Mouse (Mus musculus) heart, adult 8-10 months (tissue): ENCODE results near the gene Pde10a. TPM values are rescaled to one million over a fixed set of nuclear protein-coding genes. Genes with fewer than 3 reads are reported as not detected.

ENCODE experiments used
- DNase-seq: peaks from one replicate; pipeline ENCODE4 v3.0.0; 2022; ENCODE audit warnings: low spot score
- total RNA-seq, 4 experiments: library from RNA; stranded (reverse); gene quantifications; 2 replicates each; pipeline ENCODE4 v1.2.4; 2022

Gene Pde10a
- 1 to 10 TPM; 1.8 to 3.6 (median 2.8) TPM for total RNA-seq

- no peak for DNase-seq
Measured at GRCm38 (mm10) chr17:8525225-8525721, at the start of gene Pde10a. Pde10a (plus strand) TSS chr17:8525372.

GRCm38 (mm10) chr17:8478554-8478953 lies 46.6 kb upstream of the Pde10a start:
- DNase-seq: no peak

GRCm38 (mm10) chr17:8479493-8480128 lies 45.6 kb upstream of the Pde10a start:
- DNase-seq: no peak

GRCm38 (mm10) chr17:8481797-8482196 lies 43.4 kb upstream of the Pde10a start:
- DNase-seq: no peak

GRCm38 (mm10) chr17:8482876-8483275 lies 42.3 kb upstream of the Pde10a start:
- DNase-seq: no peak

GRCm38 (mm10) chr17:8484246-8484645 lies 40.9 kb upstream of the Pde10a start:
- DNase-seq: no peak

GRCm38 (mm10) chr17:8485146-8485545 lies 40.0 kb upstream of the Pde10a start:
- no peak for DNase-seq

- peak; percentile 38 for DNase-seq
Measured at GRCm38 (mm10) chr17:8487824-8488223, 37.3 kb upstream of the Pde10a start.

- DNase-seq: no peak
Measured at GRCm38 (mm10) chr17:8490971-8491370, 34.2 kb upstream of the Pde10a start.

- no peak for DNase-seq
Measured at GRCm38 (mm10) chr17:8493461-8493860, 31.7 kb upstream of the Pde10a start.

- DNase-seq: no peak
Measured at GRCm38 (mm10) chr17:8498151-8498550, 27.0 kb upstream of the Pde10a start.

GRCm38 (mm10) chr17:8498655-8499054 lies 26.5 kb upstream of the Pde10a start:
- no peak for DNase-seq

- no peak for DNase-seq
Measured at GRCm38 (mm10) chr17:8499564-8500117, 25.5 kb upstream of the Pde10a start.

GRCm38 (mm10) chr17:8504381-8504780 lies 20.8 kb upstream of the Pde10a start:
- DNase-seq: no peak

GRCm38 (mm10) chr17:8505669-8506426 lies 19.3 kb upstream of the Pde10a start:
- peak; percentile 87 for DNase-seq

GRCm38 (mm10) chr17:8506726-8507125 lies 18.4 kb upstream of the Pde10a start:
- no peak for DNase-seq

- DNase-seq: no peak
Measured at GRCm38 (mm10) chr17:8507654-8508053, 17.5 kb upstream of the Pde10a start.

GRCm38 (mm10) chr17:8508305-8509141 lies 16.6 kb upstream of the Pde10a start:
- peak; percentile 48 for DNase-seq

GRCm38 (mm10) chr17:8516006-8516405 lies 9.2 kb upstream of the Pde10a start:
- DNase-seq: no peak

- no peak for DNase-seq
Measured at GRCm38 (mm10) chr17:8523986-8524385, 1.2 kb upstream of the Pde10a start.

GRCm38 (mm10) chr17:8524387-8525165 lies 596 bp upstream of the Pde10a start:
- peak; percentile 72 for DNase-seq
